Mouse (Mus musculus) spleen, adult 2 months (tissue): Measurements from ENCODE around the gene Fanca.

Source experiments
- CTCF ChIP-seq: fragments of 200-500 bp; IDR thresholded peaks from 2 replicates; pipeline ENCODE4 v1.5.1; 2011; ENCODE audit warnings: mild to moderate bottlenecking, inconsistent platforms; ENCODE audit not compliant: insufficient read depth, insufficient read length, insufficient replicate concordance; ENCODE audit errors: extremely low read depth
- POLR2A ChIP-seq: fragments of 200-500 bp; IDR thresholded peaks from 2 replicates; pipeline ENCODE4 v1.6.1; 2011; ENCODE audit warnings: low read depth, low read length, inconsistent platforms

- TF ChIP-seq CTCF = peak; percentile 25; the same call in 1 of the 2 replicates
- TF ChIP-seq POLR2A = no peak
These were observed 34.4 kb upstream of the Fanca start for GRCm38 (mm10) chr8:123352786-123353185.
